Mouse (Mus musculus): ENCODE results near the gene Tspan4. TPM values are rescaled to one million over a fixed set of nuclear protein-coding genes. Genes with fewer than 3 reads are reported as not detected.

Gene Tspan4
- polyA plus RNA-seq, 1 experiment = 109 TPM

- H3K36me3 ChIP-seq (ENCODE audit: control insufficient read depth, insufficient read depth, low read length) = no peaks in the 10 kb centered on the region
- H3K27me3 ChIP-seq (ENCODE audit: control insufficient read depth, insufficient read depth, low read length) = peaks cover 7% of the 10 kb centered on the region; the same call in 1 of the 2 replicates
- H3K4me3 ChIP-seq (ENCODE audit: extremely low read depth, insufficient read depth, insufficient read length) = no peak overlapping the region
- 91% methylated on average over 6 of the region's 6 CpGs for whole genome bisulfite sequencing
- no peak for DNase-seq (ENCODE audit: low read depth in 1 of 2, low spot score in 2 of 2)
- no peak overlapping the region for H3K27ac ChIP-seq (ENCODE audit: insufficient read depth, low read length)
- TF ChIP-seq POLR2A (IDR thresholded peaks at IDR 0.05; ENCODE audit: low read depth, low read length) (no peak), CTCF (IDR thresholded peaks at IDR 0.05; ENCODE audit: extremely low read depth, insufficient read depth, insufficient read length, insufficient replicate concordance) (no peak)
- peaks cover 11% of the 10 kb centered on the region for H3K4me1 ChIP-seq (ENCODE audit: control insufficient read depth, insufficient read depth, insufficient read length)
Measured at GRCm38 (mm10) chr7:141483114-141483653, 8.1 kb downstream of the Tspan4 start.

- H3K27ac ChIP-seq (ENCODE audit: insufficient read depth, low read length) = no peak overlapping the region
- peaks cover 11% of the 10 kb centered on the region for H3K4me1 ChIP-seq (ENCODE audit: control insufficient read depth, insufficient read depth, insufficient read length)
- no peak for DNase-seq (ENCODE audit: low read depth in 1 of 2, low spot score in 2 of 2)
- 67% methylated on average over 5 of the region's 5 CpGs for WGBS
- H3K27me3 ChIP-seq (ENCODE audit: control insufficient read depth, insufficient read depth, low read length) = peaks cover 7% of the 10 kb centered on the region; the same call in 1 of the 2 replicates
- H3K4me3 ChIP-seq (ENCODE audit: extremely low read depth, insufficient read depth, insufficient read length) = no peak overlapping the region
- H3K36me3 ChIP-seq (ENCODE audit: control insufficient read depth, insufficient read depth, low read length) = no peaks in the 10 kb centered on the region
- TF ChIP-seq POLR2A (IDR thresholded peaks at IDR 0.05; ENCODE audit: low read depth, low read length) (no peak), CTCF (IDR thresholded peaks at IDR 0.05; ENCODE audit: extremely low read depth, insufficient read depth, insufficient read length, insufficient replicate concordance) (no peak)
Measured at GRCm38 (mm10) chr7:141484186-141485120, 9.4 kb downstream of the Tspan4 start.

GRCm38 (mm10) chr7:141485186-141485585 is 10.1 kb downstream of the Tspan4 start:
- H3K36me3 ChIP-seq (ENCODE audit: control insufficient read depth, insufficient read depth, low read length) = no peaks in the 10 kb centered on the region

GRCm38 (mm10) chr7:141485606-141486005 is 10.6 kb downstream of the Tspan4 start:
- no peaks in the 10 kb centered on the region for H3K36me3 ChIP-seq (ENCODE audit: control insufficient read depth, insufficient read depth, low read length)
- H3K27ac ChIP-seq (ENCODE audit: insufficient read depth, low read length) = no peak overlapping the region
- no peak for DNase-seq (ENCODE audit: low read depth in 1 of 2, low spot score in 2 of 2)
- 86% methylated on average over 2 of the region's 2 CpGs for WGBS
- H3K4me1 ChIP-seq (ENCODE audit: control insufficient read depth, insufficient read depth, insufficient read length) = peaks cover 8% of the 10 kb centered on the region
- TF ChIP-seq CTCF (IDR thresholded peaks at IDR 0.05; ENCODE audit: extremely low read depth, insufficient read depth, insufficient read length, insufficient replicate concordance) = no peak
- no peak for TF ChIP-seq POLR2A (IDR thresholded peaks at IDR 0.05; ENCODE audit: low read depth, low read length)
- peaks cover 7% of the 10 kb centered on the region; the same call in 1 of the 2 replicates for H3K27me3 ChIP-seq (ENCODE audit: control insufficient read depth, insufficient read depth, low read length)
- no peak overlapping the region for H3K4me3 ChIP-seq (ENCODE audit: extremely low read depth, insufficient read depth, insufficient read length)

More at GRCm38 (mm10) chr7:141485186-141485585, 10.1 kb downstream of the Tspan4 start:
- no peak for TF ChIP-seq POLR2A (IDR thresholded peaks at IDR 0.05; ENCODE audit: low read depth, low read length)
- TF ChIP-seq CTCF (IDR thresholded peaks at IDR 0.05; ENCODE audit: extremely low read depth, insufficient read depth, insufficient read length, insufficient replicate concordance) = no peak
- peaks cover 7% of the 10 kb centered on the region; the same call in 1 of the 2 replicates for H3K27me3 ChIP-seq (ENCODE audit: control insufficient read depth, insufficient read depth, low read length)
- peaks cover 11% of the 10 kb centered on the region for H3K4me1 ChIP-seq (ENCODE audit: control insufficient read depth, insufficient read depth, insufficient read length)
- H3K4me3 ChIP-seq (ENCODE audit: extremely low read depth, insufficient read depth, insufficient read length) = no peak overlapping the region
- no peak for DNase-seq (ENCODE audit: low read depth in 1 of 2, low spot score in 2 of 2)
- WGBS = 93% methylated on average over 2 of the region's 2 CpGs
- no peak overlapping the region for H3K27ac ChIP-seq (ENCODE audit: insufficient read depth, low read length)

- Histone ChIP-seq H3K36me3 (ENCODE audit: control insufficient read depth, insufficient read depth, low read length) (no peaks in the 10 kb centered on the region), H3K27me3 (ENCODE audit: control insufficient read depth, insufficient read depth, low read length) (peaks cover 7% of the 10 kb centered on the region; the same call in 1 of the 2 replicates), H3K4me3 (ENCODE audit: extremely low read depth, insufficient read depth, insufficient read length) (no peak overlapping the region), H3K4me1 (ENCODE audit: control insufficient read depth, insufficient read depth, insufficient read length) (peaks cover 7% of the 10 kb centered on the region), H3K27ac (ENCODE audit: insufficient read depth, low read length) (no peak overlapping the region)
- TF ChIP-seq POLR2A (IDR thresholded peaks at IDR 0.05; ENCODE audit: low read depth, low read length) = no peak
- no peak for TF ChIP-seq CTCF (IDR thresholded peaks at IDR 0.05; ENCODE audit: extremely low read depth, insufficient read depth, insufficient read length, insufficient replicate concordance)
- DNase-seq (ENCODE audit: low read depth in 1 of 2, low spot score in 2 of 2) = no peak
- WGBS = 97% methylated on average over 1 of the region's 1 CpGs
Measured at GRCm38 (mm10) chr7:141486239-141486638, 11.2 kb downstream of the Tspan4 start.

GRCm38 (mm10) chr7:141487141-141487540 is 12.1 kb downstream of the Tspan4 start:
- no peak for TF ChIP-seq CTCF (IDR thresholded peaks at IDR 0.05; ENCODE audit: extremely low read depth, insufficient read depth, insufficient read length, insufficient replicate concordance)
- no peak for TF ChIP-seq POLR2A (IDR thresholded peaks at IDR 0.05; ENCODE audit: low read depth, low read length)
- Histone ChIP-seq H3K27me3 (ENCODE audit: control insufficient read depth, insufficient read depth, low read length) (peaks cover 3% of the 10 kb centered on the region; the same call in 1 of the 2 replicates), H3K4me3 (ENCODE audit: extremely low read depth, insufficient read depth, insufficient read length) (no peak overlapping the region), H3K4me1 (ENCODE audit: control insufficient read depth, insufficient read depth, insufficient read length) (peaks cover 5% of the 10 kb centered on the region), H3K27ac (ENCODE audit: insufficient read depth, low read length) (no peak overlapping the region), H3K36me3 (ENCODE audit: control insufficient read depth, insufficient read depth, low read length) (no peaks in the 10 kb centered on the region)
- no peak for DNase-seq (ENCODE audit: low read depth in 1 of 2, low spot score in 2 of 2)
- WGBS = 65% methylated on average over 7 of the region's 7 CpGs
